Mouse (Mus musculus) heart, postnatal 0 days (tissue): ENCODE measurements around the gene Gm26897.

Experiments
- CTCF ChIP-seq: IDR thresholded peaks from 2 replicates; pipeline ENCODE4 v1.5.1; 2016; ENCODE audit warnings: antibody characterized with exemption, control low read depth, low read depth
- EP300 ChIP-seq: IDR thresholded peaks from 2 replicates; pipeline ENCODE4 v1.6.1; 2016; ENCODE audit warnings: antibody characterized with exemption, low read depth

DNA sequence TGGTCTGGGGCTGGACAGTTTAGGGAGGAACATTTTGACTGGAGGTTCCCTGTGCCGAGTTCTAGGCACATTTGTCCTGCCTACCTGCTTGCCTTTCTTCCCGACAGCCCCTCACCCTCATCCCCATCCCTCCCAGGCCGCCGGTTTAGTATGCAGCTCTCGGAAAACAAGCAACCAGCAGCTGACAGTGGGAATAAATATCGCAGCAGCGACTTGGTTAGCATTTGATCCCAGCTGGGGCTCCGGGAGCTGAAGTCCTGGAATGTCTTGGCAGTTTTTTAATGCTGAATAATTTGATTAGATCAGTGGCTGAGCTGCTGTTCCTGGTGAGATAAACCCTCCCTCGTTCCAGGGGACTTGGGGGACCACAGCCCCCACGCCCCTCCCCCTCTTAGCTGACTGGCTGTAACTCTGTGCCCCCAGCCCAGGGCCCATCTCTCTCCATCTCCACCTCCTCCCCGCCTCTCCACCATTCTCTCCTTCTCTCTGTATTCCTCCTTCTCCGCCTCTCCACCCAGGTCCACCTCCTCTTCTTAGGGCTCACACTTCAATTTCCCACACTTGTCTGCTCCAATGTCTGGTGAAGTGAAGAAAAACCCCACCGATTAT lies 8.7 kb downstream of the Gm26897 start:
- TF ChIP-seq CTCF (no peak), EP300 (no peak)
